Mouse (Mus musculus): Measurements from ENCODE around the gene Slc22a1. TPM values are rescaled to one million over a fixed set of nuclear protein-coding genes. Genes with fewer than 3 reads are reported as not detected.
"Not testable (repeated sequence)": the region's sequence is repeated elsewhere in the genome, so short reads cannot be mapped to it uniquely, and the experiment has no call there.

Gene Slc22a1
- total RNA-seq, 1 experiment: 0.18 TPM

- Histone ChIP-seq H3K4me3 (ENCODE audit: insufficient read depth in 1 of 2, low read depth in 1 of 2, low read length in 2 of 2, poor library complexity in 1 of 2, severe bottlenecking in 1 of 2) (no peak overlapping the region), H3K9ac (ENCODE audit: insufficient read depth, low read depth, low read length, poor library complexity, severe bottlenecking) (no peak overlapping the region), H3K27ac (ENCODE audit: insufficient read depth, low read depth, low read length, poor library complexity, severe bottlenecking) (no peak overlapping the region), H3K36me3 (ENCODE audit: control insufficient read depth, insufficient read depth, low read length, poor library complexity, severe bottlenecking) (peaks cover 42% of the 10 kb centered on the region), H3K9me3 (ENCODE audit: control insufficient read depth, insufficient read depth, low read depth, low read length) (no peaks in the 10 kb centered on the region), H3K4me1 (ENCODE audit: control insufficient read depth in 2 of 2, insufficient read depth in 2 of 2, low read length in 2 of 2, poor library complexity in 1 of 2) (peaks cover 0 to 2% of the 10 kb centered on the region in 2 experiments; a peak in 1 of 4 replicates)
- in situ Hi-C loops (cut with MboI; ENCODE audit: low sequenced_read_pairs in 2 of 2, unreplicated experiment in 2 of 2): no loop called here
- no peak for DNase-seq (ENCODE audit: low read depth, low spot score)
- TF ChIP-seq ZC3H11A (IDR thresholded peaks at IDR 0.05; ENCODE audit: borderline replicate concordance, low read depth, low read length): no peak
- TF ChIP-seq MAFK (IDR thresholded peaks at IDR 0.05; ENCODE audit: insufficient read depth, low read depth, low read length): no peak
- TF ChIP-seq HCFC1 (IDR thresholded peaks at IDR 0.05; ENCODE audit: borderline replicate concordance, insufficient read depth, low read length): no peak
- no peak for TF ChIP-seq ZNF384 (IDR thresholded peaks at IDR 0.05; ENCODE audit: low read depth, low read length)
- no peak for TF ChIP-seq CHD2 (IDR thresholded peaks at IDR 0.05; ENCODE audit: low read depth, low read length)
Observed at GRCm38 (mm10) chr17:12684412-12684811, 8.8 kb upstream of the Slc22a1 start.

DNA sequence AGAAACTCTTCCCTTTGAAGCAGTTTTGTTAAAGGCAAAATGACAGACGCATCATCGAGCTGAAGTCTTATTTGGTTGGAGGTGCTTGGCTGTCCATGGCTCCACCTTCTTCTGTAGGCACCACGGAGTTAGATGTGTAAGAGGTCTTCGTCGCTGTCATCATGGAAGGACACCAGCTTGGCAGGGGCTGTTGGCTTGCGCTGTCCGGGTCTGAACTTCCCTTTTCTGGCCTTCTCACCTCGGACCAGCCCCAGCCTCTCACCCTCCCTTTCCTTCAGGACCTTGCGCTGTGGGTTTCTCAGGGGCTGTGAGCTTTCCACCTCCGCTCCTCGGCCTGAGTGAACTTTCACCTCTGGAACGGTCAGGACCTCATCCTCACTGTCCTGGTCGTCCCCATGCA, 8.0 kb upstream of the Slc22a1 start:
- Histone ChIP-seq H3K4me3 (ENCODE audit: insufficient read depth in 1 of 2, low read depth in 1 of 2, low read length in 2 of 2, poor library complexity in 1 of 2, severe bottlenecking in 1 of 2) (no peak overlapping the region), H3K27ac (ENCODE audit: insufficient read depth, low read depth, low read length, poor library complexity, severe bottlenecking) (no peak overlapping the region), H3K36me3 (ENCODE audit: control insufficient read depth, insufficient read depth, low read length, poor library complexity, severe bottlenecking) (peaks cover 35% of the 10 kb centered on the region), H3K9me3 (ENCODE audit: control insufficient read depth, insufficient read depth, low read depth, low read length) (no peaks in the 10 kb centered on the region), H3K4me1 (ENCODE audit: control insufficient read depth in 2 of 2, insufficient read depth in 2 of 2, low read length in 2 of 2, poor library complexity in 1 of 2) (peaks cover 0 to 2% of the 10 kb centered on the region in 2 experiments; a peak in 1 of 4 replicates), H3K9ac (ENCODE audit: insufficient read depth, low read depth, low read length, poor library complexity, severe bottlenecking) (no peak overlapping the region)
- in situ Hi-C loops (cut with MboI; ENCODE audit: low sequenced_read_pairs in 2 of 2, unreplicated experiment in 2 of 2): no loop called here
- TF ChIP-seq ZC3H11A (IDR thresholded peaks at IDR 0.05; ENCODE audit: borderline replicate concordance, low read depth, low read length) (no peak), ZNF384 (IDR thresholded peaks at IDR 0.05; ENCODE audit: low read depth, low read length) (no peak), MAFK (IDR thresholded peaks at IDR 0.05; ENCODE audit: insufficient read depth, low read depth, low read length) (no peak), CHD2 (IDR thresholded peaks at IDR 0.05; ENCODE audit: low read depth, low read length) (no peak), HCFC1 (IDR thresholded peaks at IDR 0.05; ENCODE audit: borderline replicate concordance, insufficient read depth, low read length) (no peak)
- no peak for DNase-seq (ENCODE audit: low read depth, low spot score)

GRCm38 (mm10) chr17:12678261-12678660, 2.6 kb upstream of the Slc22a1 start:
- DNase-seq (ENCODE audit: low read depth, low spot score): no peak
- H3K9ac ChIP-seq (ENCODE audit: insufficient read depth, low read depth, low read length, poor library complexity, severe bottlenecking): no peak overlapping the region
- in situ Hi-C loops (cut with MboI; ENCODE audit: low sequenced_read_pairs in 2 of 2, unreplicated experiment in 2 of 2): no loop called here
- TF ChIP-seq ZNF384 (IDR thresholded peaks at IDR 0.05; ENCODE audit: low read depth, low read length) (no peak), ZC3H11A (IDR thresholded peaks at IDR 0.05; ENCODE audit: borderline replicate concordance, low read depth, low read length) (no peak), HCFC1 (IDR thresholded peaks at IDR 0.05; ENCODE audit: borderline replicate concordance, insufficient read depth, low read length) (no peak), MAFK (IDR thresholded peaks at IDR 0.05; ENCODE audit: insufficient read depth, low read depth, low read length) (no peak), CHD2 (IDR thresholded peaks at IDR 0.05; ENCODE audit: low read depth, low read length) (no peak)
- no peak overlapping the region for H3K4me3 ChIP-seq (ENCODE audit: insufficient read depth in 1 of 2, low read depth in 1 of 2, low read length in 2 of 2, poor library complexity in 1 of 2, severe bottlenecking in 1 of 2)
- H3K4me1 ChIP-seq (ENCODE audit: control insufficient read depth in 2 of 2, insufficient read depth in 2 of 2, low read length in 2 of 2, poor library complexity in 1 of 2): no peaks in the 10 kb centered on the region
- peaks cover 4% of the 10 kb centered on the region; the same call in 1 of the 2 replicates for H3K36me3 ChIP-seq (ENCODE audit: control insufficient read depth, insufficient read depth, low read length, poor library complexity, severe bottlenecking)
- H3K27ac ChIP-seq (ENCODE audit: insufficient read depth, low read depth, low read length, poor library complexity, severe bottlenecking): no peak overlapping the region
- no peaks in the 10 kb centered on the region for H3K9me3 ChIP-seq (ENCODE audit: control insufficient read depth, insufficient read depth, low read depth, low read length)

- Histone ChIP-seq H3K9me3 (ENCODE audit: control insufficient read depth, insufficient read depth, low read depth, low read length) (no peaks in the 10 kb centered on the region), H3K9ac (ENCODE audit: insufficient read depth, low read depth, low read length, poor library complexity, severe bottlenecking) (no peak overlapping the region), H3K4me3 (ENCODE audit: insufficient read depth in 1 of 2, low read depth in 1 of 2, low read length in 2 of 2, poor library complexity in 1 of 2, severe bottlenecking in 1 of 2) (no peak overlapping the region), H3K27ac (ENCODE audit: insufficient read depth, low read depth, low read length, poor library complexity, severe bottlenecking) (no peak overlapping the region), H3K36me3 (ENCODE audit: control insufficient read depth, insufficient read depth, low read length, poor library complexity, severe bottlenecking) (no peaks in the 10 kb centered on the region), H3K4me1 (ENCODE audit: control insufficient read depth in 2 of 2, insufficient read depth in 2 of 2, low read length in 2 of 2, poor library complexity in 1 of 2) (no peaks in the 10 kb centered on the region)
- no peak for DNase-seq (ENCODE audit: low read depth, low spot score)
- TF ChIP-seq MAFK (IDR thresholded peaks at IDR 0.05; ENCODE audit: insufficient read depth, low read depth, low read length) (no peak), CHD2 (IDR thresholded peaks at IDR 0.05; ENCODE audit: low read depth, low read length) (no peak), ZC3H11A (IDR thresholded peaks at IDR 0.05; ENCODE audit: borderline replicate concordance, low read depth, low read length) (no peak), ZNF384 (IDR thresholded peaks at IDR 0.05; ENCODE audit: low read depth, low read length) (no peak), HCFC1 (IDR thresholded peaks at IDR 0.05; ENCODE audit: borderline replicate concordance, insufficient read depth, low read length) (no peak)
- in situ Hi-C loops (cut with MboI; ENCODE audit: low sequenced_read_pairs in 2 of 2, unreplicated experiment in 2 of 2): no loop called here
Observed at GRCm38 (mm10) chr17:12677139-12677538, 1.5 kb upstream of the Slc22a1 start.

- H3K9ac ChIP-seq (ENCODE audit: insufficient read depth, low read depth, low read length, poor library complexity, severe bottlenecking); H3K9me3 ChIP-seq (ENCODE audit: control insufficient read depth, insufficient read depth, low read depth, low read length); in situ Hi-C loops (cut with MboI; ENCODE audit: low sequenced_read_pairs in 2 of 2, unreplicated experiment in 2 of 2); H3K4me3 ChIP-seq (ENCODE audit: insufficient read depth in 1 of 2, low read depth in 1 of 2, low read length in 2 of 2, poor library complexity in 1 of 2, severe bottlenecking in 1 of 2); H3K36me3 ChIP-seq (ENCODE audit: control insufficient read depth, insufficient read depth, low read length, poor library complexity, severe bottlenecking); H3K4me1 ChIP-seq (ENCODE audit: control insufficient read depth in 2 of 2, insufficient read depth in 2 of 2, low read length in 2 of 2, poor library complexity in 1 of 2); H3K27ac ChIP-seq (ENCODE audit: insufficient read depth, low read depth, low read length, poor library complexity, severe bottlenecking); DNase-seq (ENCODE audit: low read depth, low spot score): not testable (repeated sequence)
Observed at GRCm38 (mm10) chr17:12674980-12675379, 649 bp downstream of the Slc22a1 start.
